Mouse (Mus musculus) cerebellum, adult 8-10 months (tissue): ENCODE measurements around the gene Fam92b.

Experiments
- DNase-seq: peaks from one replicate; pipeline ENCODE4 v3.0.0; 2022

The Fam92b gene

DNA sequence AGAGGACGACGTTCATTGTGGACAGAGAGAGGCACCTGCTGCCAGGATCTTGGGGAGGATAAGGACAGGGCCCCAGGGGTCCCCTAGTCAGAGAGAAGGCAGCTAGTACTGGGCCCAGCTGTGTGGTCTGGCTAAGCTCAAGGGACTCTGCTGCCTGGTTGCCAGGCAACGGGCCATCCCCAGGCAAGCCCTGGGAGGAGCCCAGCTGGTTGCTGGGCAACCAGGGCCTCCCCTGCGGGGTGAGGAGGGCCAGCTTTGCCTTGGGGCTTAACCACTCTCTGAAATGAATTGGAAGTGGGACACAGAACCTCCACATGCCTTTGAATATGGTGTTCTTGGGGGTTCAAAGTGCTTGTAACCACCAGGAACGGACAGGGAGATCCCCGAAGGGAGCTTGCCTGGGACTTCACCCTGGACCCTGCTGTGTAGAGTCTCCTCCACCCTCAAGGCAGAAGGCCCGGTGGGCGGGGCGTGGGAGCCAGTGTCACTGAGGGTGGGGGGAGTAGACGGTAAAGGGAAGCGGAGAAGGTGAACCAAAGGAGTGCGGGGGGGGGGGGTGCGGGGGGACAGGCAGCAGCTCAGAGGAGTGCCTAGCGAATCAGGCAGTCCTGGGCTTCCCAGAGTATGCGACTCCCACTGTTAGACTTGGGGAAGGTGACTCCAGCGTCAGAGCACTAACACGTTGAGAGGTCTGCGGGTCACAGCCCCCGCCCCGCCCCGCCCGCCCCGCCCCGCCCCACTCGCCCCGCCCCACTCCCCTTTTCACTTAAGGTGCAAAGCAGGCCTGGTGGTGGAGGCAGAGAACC, at the start of gene Fam92b:
Gene Fam92b, minus strand, starts transcription at position 149 of the 806 bp plus-strand sequence.
- DNase-seq: no peak

DNA sequence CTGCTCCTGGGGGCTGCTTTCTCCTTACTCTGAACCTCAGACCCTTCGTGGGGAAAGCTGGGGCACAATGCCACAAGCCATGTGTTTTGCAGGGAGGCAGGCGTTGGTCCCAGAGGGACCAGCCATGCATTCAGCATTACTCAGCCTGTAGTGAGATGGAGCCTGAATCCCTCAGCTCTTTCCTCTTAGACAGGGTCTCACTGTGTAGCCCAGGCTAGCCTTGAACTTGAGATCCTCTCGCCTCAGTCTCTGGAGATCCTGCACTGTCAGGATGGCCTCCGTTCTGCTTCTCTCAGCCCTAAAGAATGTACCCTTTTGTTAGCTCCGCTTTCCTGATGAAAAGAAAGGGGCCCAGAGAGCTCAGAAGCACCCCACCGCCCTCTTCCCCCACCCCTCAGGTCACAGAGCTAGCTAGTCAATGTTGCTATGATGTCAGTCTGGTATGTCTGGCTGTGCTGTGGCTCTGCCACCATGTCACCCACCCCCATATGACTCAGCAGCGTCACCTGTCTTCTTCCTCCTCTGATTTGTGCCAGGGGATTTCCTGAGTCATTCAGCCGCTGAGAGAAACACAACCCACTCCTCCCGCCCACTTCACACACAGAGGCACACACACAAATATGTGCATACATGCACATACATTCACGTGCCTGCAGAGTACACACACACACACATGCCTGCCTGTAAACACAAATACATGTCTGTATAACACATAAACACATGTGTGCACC, 48.3 kb upstream of the Fam92b start:
- DNase-seq: no peak

DNA sequence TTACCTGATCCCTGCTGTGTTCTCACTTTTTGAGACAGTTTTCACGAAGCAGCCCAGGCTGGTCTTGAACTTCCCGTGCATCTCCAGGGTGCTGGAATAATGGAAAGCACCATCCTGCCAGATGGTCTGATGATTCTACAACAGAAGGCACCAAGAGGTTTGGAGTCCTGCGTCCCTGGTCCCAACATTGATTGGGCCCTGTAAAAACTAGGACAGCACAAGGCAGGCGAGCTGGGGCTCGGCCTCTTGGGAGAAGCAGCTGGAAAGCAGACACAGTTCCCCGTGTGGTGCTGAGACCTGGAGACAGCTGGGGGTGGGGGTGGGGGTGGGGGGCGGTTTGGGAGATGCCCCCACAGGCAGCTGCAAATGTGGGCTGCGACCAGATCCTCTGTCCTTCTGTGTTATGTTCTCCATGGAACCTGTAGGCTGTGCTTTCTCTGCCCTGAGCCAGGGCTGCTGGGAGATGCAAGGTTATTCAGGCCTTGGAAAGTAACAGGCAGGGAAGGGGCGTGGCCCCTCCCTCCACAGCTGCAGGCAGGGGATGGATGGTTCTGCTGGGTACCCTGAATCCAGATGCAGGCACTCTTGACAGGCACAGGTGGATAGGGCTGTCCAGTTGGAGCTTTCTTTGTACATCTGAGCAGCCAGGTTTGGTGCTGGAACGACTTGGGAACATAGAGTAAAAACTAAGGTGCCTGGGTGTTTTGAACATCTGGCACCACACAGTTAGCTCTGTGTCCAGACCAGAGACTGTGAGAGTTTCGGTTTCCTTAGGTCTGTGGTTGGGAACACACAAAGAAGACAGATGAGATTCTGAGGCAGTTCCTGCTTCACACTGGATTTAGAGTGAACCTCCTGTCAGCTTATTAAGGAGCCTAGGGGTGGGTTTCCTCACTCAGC, 47.5 kb upstream of the Fam92b start:
- DNase-seq: no peak

DNA sequence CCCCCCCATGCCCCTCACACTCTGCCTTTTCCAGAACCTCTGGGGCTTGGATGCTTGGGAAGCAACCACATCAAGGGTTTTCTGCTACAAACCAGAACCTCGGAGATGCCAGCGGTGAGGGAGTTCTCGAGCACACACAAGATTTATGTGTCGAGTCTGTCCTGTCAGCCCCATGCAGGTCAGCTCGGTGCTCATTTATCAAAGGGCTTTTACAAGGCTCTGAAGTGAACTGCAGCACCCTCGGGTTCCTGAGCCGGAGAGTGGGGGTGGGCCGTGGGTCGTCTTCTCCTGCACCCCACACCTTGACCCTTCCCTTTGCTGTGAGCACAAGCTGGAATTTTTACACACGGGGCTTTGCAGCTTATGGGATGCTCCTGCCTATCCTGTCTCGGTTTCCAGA, 45.3 kb upstream of the Fam92b start:
- no peak for DNase-seq

DNA sequence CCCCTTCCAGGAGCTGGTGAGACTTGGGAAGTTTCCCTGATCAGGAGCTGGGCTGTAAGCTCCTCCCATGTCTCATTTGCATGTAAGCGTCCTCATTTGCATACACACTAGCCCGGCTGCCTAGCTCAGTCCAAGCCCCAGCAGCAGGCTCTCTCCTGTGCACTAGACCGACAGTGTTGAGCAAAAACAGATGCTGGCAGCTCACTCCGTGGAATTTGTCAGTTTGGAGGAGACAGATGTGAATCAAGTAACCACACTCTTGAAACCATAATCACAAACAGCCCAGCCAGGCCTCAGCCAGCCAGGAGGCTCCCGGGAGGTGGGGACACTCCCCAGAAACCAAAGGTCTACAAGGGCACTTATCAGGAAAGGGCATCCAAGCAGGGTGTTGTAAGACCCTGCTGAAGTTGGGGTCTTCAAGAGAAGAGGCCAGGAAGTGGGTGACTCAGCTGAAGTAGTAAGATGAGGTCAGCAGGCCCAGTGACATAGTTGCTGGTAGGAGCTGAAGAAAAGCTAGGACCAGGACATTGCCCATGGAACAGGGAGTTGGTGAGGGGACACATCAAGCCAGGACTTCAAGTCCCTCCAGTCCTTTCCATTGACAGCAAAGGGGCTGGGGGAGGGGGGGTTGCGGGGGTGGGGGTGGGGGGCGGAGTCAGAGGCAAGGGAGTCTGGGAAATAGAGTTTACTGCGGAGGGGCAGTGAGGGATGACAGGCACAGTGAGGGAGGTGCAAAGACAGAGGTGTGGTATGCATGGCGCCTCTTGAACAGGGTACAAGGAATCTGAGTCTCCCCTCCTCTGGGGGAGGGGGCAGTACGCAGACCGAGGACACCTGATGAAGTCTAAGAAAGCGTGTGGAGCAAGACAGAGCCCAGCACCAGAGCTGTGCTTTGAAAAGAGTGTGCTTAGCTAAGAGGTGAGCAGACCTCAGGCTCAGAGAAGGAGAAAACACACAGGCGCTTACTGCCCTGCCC, 39.9 kb upstream of the Fam92b start:
- no peak for DNase-seq

DNA sequence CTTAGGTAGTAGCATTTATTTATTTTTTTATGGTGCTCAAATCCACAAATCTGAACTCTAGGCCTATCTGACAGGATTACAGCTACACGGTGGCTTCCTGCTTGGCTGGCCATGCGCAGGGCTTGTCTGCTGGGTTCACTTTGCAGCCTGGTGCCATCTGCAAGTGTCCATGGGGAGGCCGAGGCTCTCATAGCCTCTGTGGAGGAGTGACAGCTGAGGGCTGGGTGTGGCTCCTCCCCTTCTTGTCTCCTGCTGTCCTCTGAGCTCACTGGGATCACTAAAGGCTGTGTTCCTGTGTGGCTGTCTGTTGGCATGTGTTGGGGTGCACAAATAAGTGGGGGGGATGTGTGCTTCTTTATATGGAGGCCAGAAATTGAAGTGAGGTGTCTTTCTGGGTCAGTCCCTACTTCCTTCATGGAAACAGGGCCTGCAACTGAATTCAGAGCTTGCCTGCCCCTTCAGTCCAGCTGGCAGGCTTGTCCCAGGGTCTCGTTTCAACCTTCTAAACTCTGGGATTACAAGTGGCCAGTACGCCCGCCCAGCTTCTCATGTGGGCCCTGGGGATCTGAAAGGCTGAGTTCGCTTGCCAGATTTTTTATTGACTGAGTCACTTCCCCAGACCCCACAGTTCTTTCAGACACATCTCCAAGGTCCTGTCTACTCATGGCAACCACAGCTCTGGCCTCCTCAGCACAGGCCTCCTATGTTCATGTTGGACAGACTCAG, 38.3 kb upstream of the Fam92b start:
- DNase-seq: no peak

DNA sequence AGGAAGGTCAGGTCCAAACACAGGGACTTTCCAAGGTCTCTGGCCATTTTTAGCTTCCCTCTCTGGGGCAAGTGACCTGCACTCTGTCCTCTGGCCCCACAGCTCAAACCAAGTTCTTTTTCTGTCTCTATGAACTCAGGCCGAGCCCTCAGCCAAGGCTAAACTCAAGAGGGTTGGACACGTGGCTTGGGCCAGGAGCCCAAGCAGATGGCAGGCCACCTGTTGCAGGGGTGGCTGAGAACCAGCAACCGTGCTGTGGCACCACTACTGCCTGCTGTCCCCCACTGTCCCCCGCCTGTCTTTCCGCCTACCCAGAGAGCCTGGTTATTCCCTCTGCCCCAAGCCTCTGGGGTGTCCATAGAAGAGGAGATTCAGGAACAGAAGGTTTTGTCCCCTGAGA, 36.7 kb upstream of the Fam92b start:
- peak; percentile 93 for DNase-seq

DNA sequence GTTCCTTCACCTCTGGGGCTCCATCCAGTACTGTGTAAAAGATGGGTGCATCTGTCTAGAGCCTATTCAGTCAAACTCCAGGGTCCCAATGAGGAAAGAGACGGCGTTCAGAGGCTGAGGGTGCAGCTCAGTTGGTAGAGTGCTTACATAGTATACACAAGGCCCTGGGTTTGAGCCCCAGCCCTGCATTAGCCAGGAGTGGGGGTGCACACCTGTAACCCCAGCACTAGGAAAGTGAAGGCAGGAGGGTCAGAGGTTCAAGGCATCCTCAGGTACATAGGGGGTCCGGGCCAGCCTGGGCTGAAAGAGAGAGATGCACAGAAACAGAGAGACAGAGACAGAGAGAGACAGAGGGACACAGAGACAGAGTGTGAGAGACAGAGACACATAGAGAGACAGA, 36.0 kb upstream of the Fam92b start:
- DNase-seq: no peak

DNA sequence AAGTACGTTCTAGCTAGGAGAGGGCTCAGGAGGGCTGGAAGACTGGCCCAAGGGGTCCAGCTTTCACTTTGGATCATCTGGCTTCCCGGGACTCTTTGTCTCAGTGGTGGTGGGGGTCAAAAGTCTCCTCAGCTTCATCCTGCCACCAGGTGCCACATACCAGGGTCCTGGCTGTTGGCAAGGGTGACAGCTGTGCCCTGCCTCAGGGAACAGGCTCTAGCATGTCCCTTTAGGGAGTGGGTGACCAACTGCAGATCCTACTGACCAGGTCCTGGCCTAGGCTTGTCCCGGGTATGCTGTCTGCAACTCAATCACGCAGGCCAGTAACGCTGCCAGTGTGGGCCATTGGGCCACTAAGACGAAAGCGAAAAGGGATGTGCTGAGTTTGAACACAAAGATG, 35.3 kb upstream of the Fam92b start:
- no peak for DNase-seq

DNA sequence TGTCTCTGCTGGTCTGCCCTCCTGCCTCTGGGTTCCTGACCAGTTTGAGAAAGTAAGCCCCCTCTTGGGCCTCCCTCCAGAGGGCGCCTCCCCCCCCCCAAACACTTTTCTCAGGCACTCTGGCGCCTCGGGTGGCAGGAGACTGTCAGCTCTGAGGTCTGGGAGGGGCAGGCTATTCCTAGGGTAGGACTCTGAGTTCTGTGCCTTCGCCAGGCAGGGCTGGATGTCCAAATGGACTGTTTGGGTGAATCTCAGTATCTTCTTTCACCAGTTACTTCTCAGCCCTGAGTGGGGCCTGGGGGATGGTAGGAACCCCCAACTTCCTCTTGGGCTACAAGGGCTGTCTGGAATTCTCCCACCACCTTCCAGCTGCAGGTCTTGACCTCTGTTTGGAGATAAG, 34.1 kb upstream of the Fam92b start:
- DNase-seq: no peak

DNA sequence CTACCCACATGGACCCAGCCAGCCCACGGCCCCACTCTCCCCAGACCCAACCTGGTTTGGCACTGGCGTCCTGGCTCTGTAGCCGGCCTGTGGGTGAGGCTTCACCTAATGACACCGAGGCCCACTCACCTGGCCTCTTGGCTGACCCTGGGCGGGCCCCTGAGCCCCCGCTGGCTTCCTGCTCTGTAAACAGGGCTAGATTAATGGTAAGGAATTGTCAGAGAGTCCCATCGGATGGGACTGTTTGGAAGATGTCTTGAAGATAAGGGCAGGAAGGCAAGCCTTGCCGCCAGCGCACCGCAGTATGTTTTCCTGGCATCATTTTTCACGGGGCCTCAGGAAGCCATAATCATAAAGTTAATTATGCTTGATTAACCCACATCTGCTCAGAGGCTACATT, 30.8 kb upstream of the Fam92b start:
- DNase-seq: no peak

DNA sequence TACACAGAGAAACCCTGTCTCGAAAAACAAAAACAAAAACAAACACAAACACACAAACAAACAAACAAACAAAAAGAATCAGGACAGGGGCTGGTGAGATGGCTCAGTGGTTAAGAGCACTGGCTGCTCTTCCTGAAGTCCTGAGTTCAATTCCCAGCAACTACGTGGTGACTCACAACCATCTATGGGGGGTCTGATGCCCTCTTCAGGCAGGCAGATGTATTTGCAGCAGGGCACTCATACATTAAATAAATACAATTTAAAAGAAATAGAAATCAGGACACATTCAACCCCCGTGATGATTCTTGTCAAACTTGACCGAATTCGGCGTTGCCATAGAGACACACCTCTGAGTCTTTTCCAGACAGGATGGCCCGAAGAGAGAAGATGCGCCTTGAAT, 30.1 kb upstream of the Fam92b start:
- DNase-seq: no peak

DNA sequence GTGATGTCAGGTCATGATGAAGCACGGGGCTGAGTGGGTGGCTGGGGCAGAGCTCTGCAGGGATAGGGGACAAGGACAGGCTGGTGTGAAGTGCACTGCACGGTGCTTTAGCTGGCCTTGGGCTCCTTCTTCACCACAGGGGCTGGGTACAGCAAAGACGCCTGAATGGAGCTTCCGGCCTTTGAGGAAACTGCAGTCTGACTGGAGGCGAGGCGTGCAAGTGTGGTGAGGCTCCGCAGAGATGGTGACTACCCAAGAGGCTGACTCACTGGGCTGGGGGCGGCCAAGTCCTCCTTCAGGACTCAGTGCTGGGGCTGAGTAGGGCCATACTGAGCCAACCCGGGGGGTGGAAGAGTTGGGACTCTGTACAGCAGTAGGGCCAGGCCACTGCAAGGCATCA, 28.6 kb upstream of the Fam92b start:
- no peak for DNase-seq

DNA sequence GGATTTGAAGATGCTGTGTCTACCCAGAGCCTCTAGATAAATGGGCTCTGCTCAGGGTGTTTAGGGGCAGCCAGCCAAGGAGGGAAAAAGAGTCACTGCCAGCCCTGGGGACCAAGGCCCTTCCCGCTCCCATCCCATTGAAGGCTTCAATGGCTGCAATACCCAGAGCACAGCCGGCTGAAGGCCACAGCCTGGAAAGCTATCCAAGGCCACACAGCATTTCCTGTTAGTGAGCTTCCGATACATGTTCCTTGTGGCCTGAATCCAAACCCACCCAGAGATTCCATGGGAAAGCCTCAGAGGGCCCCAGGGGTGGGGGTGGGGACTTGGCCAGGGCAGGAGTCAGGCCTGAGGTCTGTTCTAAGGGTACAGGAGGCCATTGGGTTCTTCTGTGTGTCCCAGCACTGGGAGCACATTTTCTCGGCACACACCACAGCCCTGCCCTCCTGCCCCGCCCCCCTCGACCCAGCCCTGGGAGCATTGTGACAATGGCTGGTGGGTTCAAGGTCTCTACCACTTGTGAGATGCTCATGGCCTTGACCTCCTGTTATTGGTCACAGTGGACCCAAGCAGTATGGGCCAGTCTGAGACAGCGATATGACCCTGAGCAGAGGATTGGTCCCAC, 27.6 kb upstream of the Fam92b start:
- DNase-seq: no peak

DNA sequence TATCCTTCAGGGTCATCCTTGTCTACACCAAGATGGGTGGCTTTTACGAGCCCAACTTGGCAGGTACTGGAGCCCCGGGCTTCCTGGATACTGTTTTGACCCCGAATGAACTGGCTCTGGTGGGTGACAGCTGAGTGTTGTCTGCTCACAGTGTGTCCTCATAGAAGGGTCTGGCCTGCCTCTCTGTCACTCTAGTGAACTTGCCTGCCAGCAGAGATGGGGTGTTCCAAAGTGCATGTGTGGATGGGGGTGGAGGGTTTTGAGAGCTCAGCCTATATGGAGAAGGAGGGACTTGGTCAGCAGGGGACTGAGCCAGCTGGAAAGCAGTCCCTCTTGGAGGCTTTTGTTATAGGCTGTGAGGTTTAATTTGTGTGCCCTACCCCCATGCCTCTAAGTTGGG, 25.3 kb upstream of the Fam92b start:
- DNase-seq: no peak

DNA sequence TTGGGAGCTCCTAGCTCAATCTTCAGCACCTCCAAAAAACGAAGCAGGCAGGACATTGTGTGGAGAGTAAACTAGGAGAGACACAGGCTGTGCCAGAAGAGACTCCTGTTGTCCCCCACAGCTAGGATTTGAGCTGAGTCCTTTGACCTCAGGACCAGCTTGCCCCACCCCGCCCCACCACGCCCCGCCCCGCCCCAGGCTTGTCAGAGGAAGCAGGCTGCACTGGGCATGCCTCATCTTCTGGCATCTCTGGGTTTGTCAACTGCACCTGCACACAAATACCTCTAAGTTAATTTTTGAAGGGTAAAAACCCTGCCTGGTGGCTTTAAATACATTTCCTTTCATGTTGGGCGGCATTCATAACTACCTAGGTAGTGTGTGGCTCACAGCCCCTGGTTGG, 24.1 kb upstream of the Fam92b start:
- DNase-seq: no peak

DNA sequence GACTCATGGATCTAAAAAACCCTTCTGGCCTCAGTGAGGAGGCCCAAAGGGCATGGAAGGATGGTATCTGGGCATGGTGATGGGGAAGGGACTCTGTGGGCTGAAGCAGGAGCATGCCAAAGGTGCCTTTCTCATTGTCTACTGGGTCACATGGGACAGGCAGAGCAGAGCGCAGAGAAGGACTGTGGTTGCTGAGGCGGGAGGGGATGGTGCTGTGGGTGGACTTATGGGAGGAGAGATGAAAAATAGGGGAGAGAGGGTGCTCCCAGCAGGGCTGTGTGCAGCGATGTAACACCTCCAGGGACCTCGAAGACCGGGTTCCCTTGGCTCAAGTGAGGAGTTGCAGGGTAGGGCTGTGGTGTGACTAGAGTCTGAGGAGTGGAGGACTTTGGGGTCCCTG, 14.9 kb upstream of the Fam92b start:
- no peak for DNase-seq

DNA sequence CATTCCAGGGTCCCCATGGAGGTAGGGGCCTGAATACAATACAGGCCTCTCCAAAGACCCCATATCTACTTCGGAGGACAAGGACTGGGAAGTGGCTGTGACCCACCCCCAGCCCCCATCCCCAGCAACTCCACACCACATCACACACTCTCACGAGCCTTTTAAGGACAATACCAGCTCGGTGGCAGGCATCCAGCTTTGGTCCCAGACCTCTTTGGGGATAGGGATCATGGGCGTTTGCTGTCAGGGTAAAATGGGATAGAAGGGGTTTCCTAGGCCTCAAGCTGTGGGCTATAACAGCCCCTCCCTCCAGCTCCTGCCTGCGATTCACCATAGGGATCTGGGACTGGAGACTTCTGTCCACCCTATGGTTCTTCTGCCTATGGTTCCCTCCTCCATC, 14.4 kb upstream of the Fam92b start:
- DNase-seq: no peak

DNA sequence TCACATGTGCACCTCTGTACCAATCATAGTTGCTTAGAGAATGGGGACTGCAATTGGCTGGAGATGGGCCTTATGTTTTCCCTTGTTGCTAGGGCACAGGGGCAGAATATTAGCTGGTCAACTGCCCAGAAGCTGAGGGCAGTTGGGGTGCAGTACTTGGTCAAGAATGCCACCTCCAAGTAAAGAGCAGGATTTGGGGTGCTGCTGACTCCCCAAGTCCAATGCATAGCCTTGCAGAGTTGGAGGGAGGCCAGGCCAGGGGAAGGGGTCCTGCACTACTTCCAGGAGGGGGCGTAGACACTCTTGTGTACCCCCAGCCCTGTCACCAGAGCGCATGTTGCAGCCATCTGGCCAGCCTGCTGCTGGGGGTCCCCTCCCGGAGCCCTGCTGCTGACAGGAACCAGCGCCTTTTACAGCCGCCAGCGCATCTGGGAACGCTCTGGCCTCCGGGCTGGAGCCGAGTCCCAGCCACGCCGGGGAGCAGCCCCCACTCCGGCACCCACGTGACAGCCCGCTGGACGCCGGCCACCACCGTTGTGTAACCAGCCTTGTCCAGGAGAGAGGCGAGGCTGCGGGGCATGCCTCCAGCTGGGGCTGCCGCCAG, 13.6 kb upstream of the Fam92b start:
- DNase-seq: peak; percentile 84

DNA sequence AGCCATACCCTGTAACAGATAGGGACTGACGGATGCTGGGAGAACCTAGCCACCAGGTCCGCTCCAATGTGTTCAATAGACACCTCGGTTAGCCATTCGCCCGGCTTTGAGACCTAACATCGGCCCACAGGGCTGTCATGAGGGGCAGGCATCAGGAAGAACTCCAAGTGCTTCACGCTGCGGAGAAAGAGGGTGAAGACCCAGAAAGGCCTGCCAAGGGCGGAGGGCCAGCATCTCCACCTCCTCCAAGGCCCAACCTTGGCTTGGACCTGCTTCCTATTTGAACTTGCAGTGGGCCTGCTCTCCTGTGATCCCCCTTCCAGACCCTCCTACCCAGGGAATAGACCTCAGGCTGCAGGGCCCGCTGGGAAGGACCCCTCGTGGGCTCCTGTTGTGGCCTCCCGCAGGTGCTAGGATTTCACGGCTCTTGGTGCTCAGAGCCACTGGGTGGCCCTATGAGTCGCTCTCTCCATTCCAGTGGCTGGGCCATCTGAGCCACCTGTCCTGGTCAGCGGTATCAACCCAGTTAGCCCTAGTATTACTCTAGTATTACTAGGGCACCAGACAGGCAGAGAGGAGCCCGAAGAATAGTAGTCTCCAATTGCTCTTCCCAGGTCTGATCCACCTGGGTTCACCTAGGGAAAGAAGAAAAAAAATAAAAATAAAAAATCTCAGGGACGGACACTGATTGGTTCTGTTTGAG, 13.0 kb upstream of the Fam92b start:
- no peak for DNase-seq
